Mouse (Mus musculus): ENCODE results near the gene Ehd2.

DNA sequence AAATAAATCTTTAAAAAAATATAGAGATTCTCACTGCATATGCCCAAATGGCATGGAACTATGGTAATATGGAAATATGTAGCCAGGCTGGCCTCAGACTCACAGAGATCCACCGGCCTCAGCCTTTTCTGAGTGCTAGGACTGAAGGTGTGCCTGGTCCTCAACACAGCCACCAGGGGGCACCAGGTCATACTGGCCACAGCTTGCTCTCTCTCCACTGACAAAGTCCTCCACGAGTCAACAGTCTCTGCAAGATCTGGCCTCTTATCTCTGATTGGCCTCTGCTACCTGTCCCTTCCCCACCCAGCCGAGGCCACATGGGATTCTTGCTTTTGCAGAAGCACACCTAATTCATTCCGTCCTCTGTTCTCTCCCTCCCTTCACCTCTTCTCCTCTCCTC, 37.5 kb downstream of the Ehd2 start:
- TF ChIP-seq POLR2A (IDR thresholded peaks at IDR 0.05; ENCODE audit: low read depth, low read length) (no peak), CTCF (conservative IDR thresholded peaks at IDR 0.05; ENCODE audit: insufficient read depth, insufficient read length, low read depth, low read length) (peak; percentile 91)
